In the genomic region with DNA sequence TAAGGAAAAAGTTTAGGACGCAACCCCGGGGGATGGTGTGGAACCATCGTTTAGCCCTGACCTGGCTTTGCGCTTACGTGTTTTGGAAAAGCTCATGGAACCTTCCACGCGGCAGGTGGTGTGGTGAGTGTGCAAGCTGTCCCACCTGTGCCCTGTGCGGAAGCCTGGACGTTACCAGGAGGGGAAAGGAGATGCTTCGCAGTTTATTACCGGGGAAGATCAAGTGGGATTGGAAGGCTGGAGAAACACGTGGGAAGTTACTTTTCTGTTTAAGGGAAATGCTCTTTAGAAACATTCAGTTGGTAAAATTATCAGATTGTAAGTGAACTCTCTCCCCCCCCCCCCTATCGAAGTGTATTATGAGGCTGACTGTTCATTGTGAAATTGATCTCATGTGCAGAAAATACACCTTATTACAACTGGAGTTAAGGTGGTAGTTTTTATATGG, we compare ENCODE assay signal across 8 mouse cellular contexts. TPM values are rescaled to one million over a fixed set of nuclear protein-coding genes. Genes with fewer than 3 reads are reported as not detected.
DNase-seq lines count a peak whose midpoint lies in the region; ATAC-seq and TF ChIP-seq lines count a peak whose summit lies in the region.

No protein-coding gene starts in this region.

- no peaks in the 10 kb centered on the region for H3K27me3 ChIP-seq in heart, embryonic 10.5 days (ENCODE audit: insufficient read depth, poor library complexity, severe bottlenecking)
- peaks cover 31% of the 10 kb centered on the region for H3K27me3 ChIP-seq in E14TG2a.4 (ENCODE audit: insufficient read depth, low read length)
- no peaks in the 10 kb centered on the region for H3K27me3 ChIP-seq in embryonic facial prominence, embryonic 11.5 days (ENCODE audit: control insufficient read depth, insufficient read depth, low read length)
- no peaks in the 10 kb centered on the region for H3K27me3 ChIP-seq in hindbrain, embryonic 14.5 days (ENCODE audit: control insufficient read depth, insufficient read depth, low read length)

- DNase-seq in heart, embryonic 10.5 days (ENCODE audit: low spot score): no peak
- no peak for DNase-seq in heart, postnatal 25 days (ENCODE audit: low spot score)
- DNase-seq in embryonic facial prominence, embryonic 11.5 days (ENCODE audit: low spot score): peak; percentile 17
- no peak for DNase-seq in hindbrain, embryonic 14.5 days (ENCODE audit: low spot score)
- peak; percentile 8 for DNase-seq in lung, postnatal 14 days
- no peak for DNase-seq in yolk sac, embryonic 10.5 days (ENCODE audit: low spot score)
- DNase-seq in urinary bladder, postnatal 4 days (ENCODE audit: low spot score in 2 of 2): no peak

- peak overlapping the region; percentile 89 for H3K4me3 ChIP-seq in heart, embryonic 10.5 days
- peak overlapping the region; percentile 94 for H3K4me3 ChIP-seq in E14TG2a.4 (replicated peaks; ENCODE audit: low read length)
- peak overlapping the region; percentile 91 for H3K4me3 ChIP-seq in embryonic facial prominence, embryonic 11.5 days (ENCODE audit: low read depth, low read length)
- peak overlapping the region; percentile 94 for H3K4me3 ChIP-seq in hindbrain, embryonic 14.5 days (replicated peaks; ENCODE audit: low read length)

- intact Hi-C loops in heart, postnatal 25 days (cut with DNase I): no loop called here

- no peak for TF ChIP-seq CTCF in E14TG2a.4 (conservative IDR thresholded peaks at IDR 0.05; ENCODE audit: low read length)

- H3K36me3 ChIP-seq in heart, embryonic 10.5 days: peaks cover 3% of the 10 kb centered on the region; the same call in 1 of the 2 replicates
- H3K36me3 ChIP-seq in E14TG2a.4 (ENCODE audit: insufficient read depth, low read length): peaks cover 20% of the 10 kb centered on the region
- no peaks in the 10 kb centered on the region for H3K36me3 ChIP-seq in embryonic facial prominence, embryonic 11.5 days (replicated peaks; ENCODE audit: control insufficient read depth, insufficient read depth, low read depth, low read length)
- no peaks in the 10 kb centered on the region for H3K36me3 ChIP-seq in hindbrain, embryonic 14.5 days (replicated peaks; ENCODE audit: control insufficient read depth, insufficient read depth)

- no peaks in the 10 kb centered on the region for H3K9me3 ChIP-seq in heart, embryonic 10.5 days
- H3K9me3 ChIP-seq in E14TG2a.4 (ENCODE audit: low read length): no peaks in the 10 kb centered on the region
- no peaks in the 10 kb centered on the region for H3K9me3 ChIP-seq in embryonic facial prominence, embryonic 11.5 days (replicated peaks; ENCODE audit: control insufficient read depth, low read length)
- no peaks in the 10 kb centered on the region for H3K9me3 ChIP-seq in hindbrain, embryonic 14.5 days (ENCODE audit: control insufficient read depth, low read length)

- peak overlapping the region; percentile 88 for H3K4me2 ChIP-seq in embryonic facial prominence, embryonic 11.5 days (ENCODE audit: low read depth, low read length)
- H3K4me2 ChIP-seq in hindbrain, embryonic 14.5 days (replicated peaks): peak overlapping the region; percentile 92

- 4% methylated on average over 13 of the region's 13 CpGs for WGBS in heart, embryonic 10.5 days
- 4% methylated on average over 13 of the region's 13 CpGs for WGBS in embryonic facial prominence, embryonic 11.5 days
- 3% methylated on average over 13 of the region's 13 CpGs for WGBS in hindbrain, embryonic 14.5 days

- peak overlapping the region; percentile 93 for H3K9ac ChIP-seq in embryonic facial prominence, embryonic 11.5 days (replicated peaks; ENCODE audit: low read length)
- peak overlapping the region; percentile 94 for H3K9ac ChIP-seq in hindbrain, embryonic 14.5 days

- H3K27ac ChIP-seq in heart, embryonic 10.5 days: peak overlapping the region; percentile 94
- H3K27ac ChIP-seq in embryonic facial prominence, embryonic 11.5 days (replicated peaks; ENCODE audit: low read depth, low read length): no peak overlapping the region
- H3K27ac ChIP-seq in hindbrain, embryonic 14.5 days: peak overlapping the region; percentile 87; the same call in 1 of the 2 replicates

- ATAC-seq in embryonic facial prominence, embryonic 11.5 days (replicated peaks; ENCODE audit: insufficient number of reproducible peaks, low FRiP score, low TSS enrichment, low read depth): no peak
- ATAC-seq in hindbrain, embryonic 14.5 days (ENCODE audit: low FRiP score): no peak

- H3K4me1 ChIP-seq in heart, embryonic 10.5 days: peaks cover 22% of the 10 kb centered on the region
- peaks cover 28% of the 10 kb centered on the region for H3K4me1 ChIP-seq in E14TG2a.4 (replicated peaks; ENCODE audit: low read depth, low read length)
- no peaks in the 10 kb centered on the region for H3K4me1 ChIP-seq in embryonic facial prominence, embryonic 11.5 days (ENCODE audit: control insufficient read depth, insufficient read depth, low read length)
- peaks cover 23% of the 10 kb centered on the region for H3K4me1 ChIP-seq in hindbrain, embryonic 14.5 days (replicated peaks; ENCODE audit: control insufficient read depth, insufficient read depth, low read length)

RNA-seq across cellular contexts. Expression of a gene that starts 1.6 kb away (rescaled TPM):
- polyA plus RNA-seq in heart, embryonic 10.5 days (2016; fragmentation: Nextera tagmentation; extraction: Ambion mirVana): 31.3 and 32.3 TPM in 2 replicates
- 10 to 100 TPM; 24.5 to 27.6 TPM for total RNA-seq in heart, postnatal 25 days (2021)
- 41.1 and 48.0 TPM in 2 replicates for polyA plus RNA-seq in embryonic facial prominence, embryonic 11.5 days (2014; fragmentation: Nextera tagmentation; extraction: Ambion mirVana)
- 49.8 and 52.2 TPM in 2 replicates for polyA plus RNA-seq in hindbrain, embryonic 14.5 days (2014; fragmentation: Nextera tagmentation; extraction: Ambion mirVana)

RNA-seq across cellular contexts. Expression of a gene that starts 58.4 kb away (rescaled TPM):
- 69.3 and 70.6 TPM in 2 replicates for polyA plus RNA-seq in heart, embryonic 10.5 days (2016; fragmentation: Nextera tagmentation; extraction: Ambion mirVana)
- 10 to 100 TPM; 32.7 to 35.8 TPM for total RNA-seq in heart, postnatal 25 days (2021)
- polyA plus RNA-seq in embryonic facial prominence, embryonic 11.5 days (2014; fragmentation: Nextera tagmentation; extraction: Ambion mirVana): 81.7 and 84.4 TPM in 2 replicates
- 79.1 and 85.8 TPM in 2 replicates for polyA plus RNA-seq in hindbrain, embryonic 14.5 days (2014; fragmentation: Nextera tagmentation; extraction: Ambion mirVana)

Comparison
In these comparisons a context has a peak if more than half of its experiments do, and no peak if none do; other contexts are left out.
1. DNase-seq: peak in embryonic facial prominence, embryonic 11.5 days (single experiment) and lung, postnatal 14 days (single experiment); none in heart, embryonic 10.5 days (single experiment), heart, postnatal 25 days (single experiment), hindbrain, embryonic 14.5 days (single experiment), yolk sac, embryonic 10.5 days (single experiment) and urinary bladder, postnatal 4 days (0 of 2).
2. Peak in every context shown above with its lines, with median percentiles within 50 percentile points of each other: H3K4me3 ChIP-seq.